Comparison of ENCODE assay signal across 12 mouse cellular contexts in genomic region chr16:62855385-62855784, GRCm38 (mm10). TPM values are rescaled to one million over a fixed set of nuclear protein-coding genes. Genes with fewer than 3 reads are reported as not detected.
DNase-seq lines count a peak whose midpoint lies in the region; ATAC-seq and TF ChIP-seq lines count a peak whose summit lies in the region.
"Had no signal": no experiment of that assay in that cellular context is flagged by ENCODE, and none has a peak within 500 bp of the region (broad histone marks: within the 10 kb centered on the region; RNA-seq: fewer than 3 reads in every experiment).

No protein-coding gene starts in this region.

- H3K36me3 ChIP-seq in heart, embryonic 11.5 days (ENCODE audit: control insufficient read depth, insufficient read depth, low read length), result no peaks in the 10 kb centered on the region
- no peaks in the 10 kb centered on the region; the same call in 1 of the 2 replicates for H3K36me3 ChIP-seq in liver, adult 2 months (ENCODE audit: control insufficient read depth, insufficient read depth, low read length)
- H3K36me3 ChIP-seq in small intestine, adult 2 months (ENCODE audit: control insufficient read depth, insufficient read depth, low read length), result no peaks in the 10 kb centered on the region

- no peak overlapping the region for H3K9ac ChIP-seq in heart, embryonic 11.5 days (ENCODE audit: low read depth, low read length)
- H3K9ac ChIP-seq in liver, adult 2 months (ENCODE audit: low read depth, low read length), result 0 out of 2 replicates have a peak overlapping the region, but pooled peaks have one; percentile 21

- intact Hi-C loops in heart, postnatal 14 days (cut with DNase I), result no loop called here
- intact Hi-C loops in left cerebral cortex, postnatal 25 days (cut with DNase I), result no loop called here

- H3K4me1 ChIP-seq in heart, embryonic 11.5 days (ENCODE audit: control insufficient read depth, insufficient read depth, low read length), result no peaks in the 10 kb centered on the region
- peaks cover 7% of the 10 kb centered on the region for H3K4me1 ChIP-seq in lung, adult 2 months (ENCODE audit: control insufficient read depth, insufficient read depth, low read length)
- H3K4me1 ChIP-seq in liver, adult 2 months (ENCODE audit: control insufficient read depth, insufficient read depth, low read length), result peaks cover 14% of the 10 kb centered on the region
- peaks cover 3% of the 10 kb centered on the region for H3K4me1 ChIP-seq in small intestine, adult 2 months (ENCODE audit: control insufficient read depth, insufficient read depth, insufficient read length, low read length)

- no peak for TF ChIP-seq CTCF in lung, adult 2 months (IDR thresholded peaks at IDR 0.05; ENCODE audit: insufficient read depth, low read length)
- TF ChIP-seq CTCF in liver, adult 2 months (IDR thresholded peaks at IDR 0.05; ENCODE audit: low read depth, low read length), result no peak
- no peak for TF ChIP-seq CTCF in small intestine, adult 2 months (IDR thresholded peaks at IDR 0.05; ENCODE audit: extremely low read depth, insufficient read length, insufficient replicate concordance, low read depth, low read length)

- no peak for TF ChIP-seq POLR2A in lung, adult 2 months (IDR thresholded peaks at IDR 0.05; ENCODE audit: borderline replicate concordance, extremely low read depth, low read depth, low read length)
- no peak for TF ChIP-seq POLR2A in liver, adult 2 months (IDR thresholded peaks at IDR 0.05; ENCODE audit: extremely low read depth, insufficient read depth, low read length)
- TF ChIP-seq POLR2A in small intestine, adult 2 months (IDR thresholded peaks at IDR 0.05; ENCODE audit: low read depth, low read length), result no peak

- H3K27ac ChIP-seq in heart, embryonic 11.5 days (ENCODE audit: low read depth, low read length), result no peak overlapping the region
- H3K27ac ChIP-seq in liver, adult 2 months (replicated peaks; ENCODE audit: insufficient read depth, low read depth, low read length), result peak overlapping the region; percentile 59
- no peak overlapping the region for H3K27ac ChIP-seq in small intestine, adult 2 months (ENCODE audit: insufficient read depth, low read depth, low read length)

- no peaks in the 10 kb centered on the region for H3K27me3 ChIP-seq in heart, embryonic 11.5 days (ENCODE audit: control insufficient read depth, insufficient read depth, low read length)
- no peaks in the 10 kb centered on the region for H3K27me3 ChIP-seq in liver, adult 2 months (ENCODE audit: control insufficient read depth, insufficient read depth, low read length)
- H3K27me3 ChIP-seq in small intestine, adult 2 months (ENCODE audit: control insufficient read depth, insufficient read depth, low read length), result no peaks in the 10 kb centered on the region

- H3K4me3 ChIP-seq in heart, embryonic 11.5 days (ENCODE audit: low read depth, low read length), result no peak overlapping the region
- H3K4me3 ChIP-seq in lung, adult 2 months (replicated peaks; ENCODE audit: extremely low read depth, low read depth, low read length), result peak overlapping the region; percentile 6
- peak overlapping the region; percentile 32 for H3K4me3 ChIP-seq in liver, adult 2 months (ENCODE audit: insufficient read depth, low read depth, low read length)
- peak overlapping the region; percentile 21; the same call in 1 of the 2 replicates for H3K4me3 ChIP-seq in small intestine, adult 2 months (ENCODE audit: low read depth, low read length)

- no peaks in the 10 kb centered on the region for H3K9me3 ChIP-seq in heart, embryonic 11.5 days (replicated peaks; ENCODE audit: control insufficient read depth, low read length)

- peaks cover 14% of the 10 kb centered on the region; the same call in 1 of the 2 replicates for H3K79me2 ChIP-seq in liver, adult 2 months (ENCODE audit: control insufficient read depth, insufficient read depth, low read length)

- DNase-seq in heart, postnatal 14 days, result no peak
- DNase-seq in lung, adult 2 months, result no peak
- no peak for DNase-seq in lung, postnatal 4 days
- peak; percentile 61 for DNase-seq in liver, adult 2 months (ENCODE audit: extremely low read depth, low read depth, low spot score)
- DNase-seq in left cerebral cortex, postnatal 25 days (ENCODE audit: low spot score in 2 of 2), result no peak
- DNase-seq: cerebellum, adult 8-10 months; kidney, postnatal 25 days; left cerebral cortex, postnatal 4 days had no signal

- ATAC-seq in heart, embryonic 11.5 days (replicated peaks; ENCODE audit: insufficient number of reproducible peaks, low FRiP score, low TSS enrichment), result no peak
- ATAC-seq in cerebellum, adult (ENCODE audit: insufficient number of reproducible peaks, low FRiP score, low TSS enrichment), result no peak

- H3K4me2 ChIP-seq in heart, embryonic 11.5 days, result peak overlapping the region; percentile 93; the same call in 1 of the 2 replicates

- 61% methylated on average over 6 of the region's 6 CpGs for WGBS in heart, embryonic 11.5 days (ENCODE audit: insufficient replicate concordance)
- 45% methylated on average over 6 of the region's 6 CpGs for WGBS in lung, adult 2 months
- WGBS in liver, adult 2 months, result 32% methylated on average over 6 of the region's 6 CpGs
- WGBS in small intestine, adult 2 months, result 69% methylated on average over 6 of the region's 6 CpGs

RNA-seq across cellular contexts. Expression of gene Pros1, which starts 1.3 kb away (rescaled TPM):
- polyA plus RNA-seq in heart, embryonic 11.5 days (2014; fragmentation: Nextera tagmentation; extraction: Ambion mirVana), result 14.9 and 18.6 TPM in 2 replicates
- total RNA-seq in heart, postnatal 14 days (2021), result 10 to 100 TPM; 22.4 to 23.7 TPM
- 15.6 and 20.0 TPM in 2 replicates for polyA plus RNA-seq in lung, adult 2 months (2012; rRNA removed)
- 67.0 and 73.2 TPM in 2 replicates for total RNA-seq in liver, adult 2 months (2014; rRNA removed)
- 7.5 and 9.3 TPM in 2 replicates for polyA plus RNA-seq in liver, adult 2 months (2012; rRNA removed)
- 1.9 and 2.4 TPM in 2 replicates for polyA plus RNA-seq in small intestine, adult 2 months (2012; rRNA removed)
- 1 to 10 TPM; 9.3 to 9.7 TPM for total RNA-seq in left cerebral cortex, postnatal 25 days (2021)

RNA-seq across cellular contexts. Expression of gene Arl13b, which starts 8.5 kb away (rescaled TPM):
- 9.3 and 11.9 TPM in 2 replicates for polyA plus RNA-seq in heart, embryonic 11.5 days (2014; fragmentation: Nextera tagmentation; extraction: Ambion mirVana)
- total RNA-seq in heart, postnatal 14 days (2021), result 10 to 100 TPM in 1 of 2 experiments, 1 to 10 TPM in 1; 9.9 to 13.7 TPM
- 6.0 and 6.6 TPM in 2 replicates for polyA plus RNA-seq in lung, adult 2 months (2012; rRNA removed)
- 12.5 and 12.6 TPM in 2 replicates for total RNA-seq in liver, adult 2 months (2014; rRNA removed)
- polyA plus RNA-seq in liver, adult 2 months (2012; rRNA removed), result 1.3 and 1.8 TPM in 2 replicates
- 0.81 and 4.9 TPM in 2 replicates for polyA plus RNA-seq in small intestine, adult 2 months (2012; rRNA removed)
- total RNA-seq in left cerebral cortex, postnatal 25 days (2021), result 10 to 100 TPM in 1 of 2 experiments, 1 to 10 TPM in 1; 9.0 to 12.5 TPM

RNA-seq across cellular contexts. Expression of gene Stx19, which starts 40.9 kb away (rescaled TPM):
- 0.21 TPM in 1 of 2 replicates, not detected in the other for polyA plus RNA-seq in heart, embryonic 11.5 days (2014; fragmentation: Nextera tagmentation; extraction: Ambion mirVana)
- not detected for total RNA-seq in heart, postnatal 14 days (2021)
- 0.71 and 1.2 TPM in 2 replicates for polyA plus RNA-seq in lung, adult 2 months (2012; rRNA removed)
- total RNA-seq in liver, adult 2 months (2014; rRNA removed), result not detected in 2 replicates
- polyA plus RNA-seq in liver, adult 2 months (2012; rRNA removed), result not detected in 2 replicates
- 0.04 TPM in 1 of 2 replicates, not detected in the other for polyA plus RNA-seq in small intestine, adult 2 months (2012; rRNA removed)
- not detected for total RNA-seq in left cerebral cortex, postnatal 25 days (2021)
- total RNA-seq: granulocyte monocyte progenitor cell, adult 5-6 weeks; left cerebral cortex, postnatal 4 days had no signal
